Mouse (Mus musculus) liver, embryonic 16.5 days (tissue): ENCODE measurements around the gene Habp4. TPM values are rescaled to one million over a fixed set of nuclear protein-coding genes. Genes with fewer than 3 reads are reported as not detected.
A peak's percentile ranks its signal among the peaks of the same experiment; 100 is the strongest.

Source experiments
- ATAC-seq: fragments of 200-750 bp; cut with Nextera tagmentation; 2 replicates; pipeline ENCODE4 v1.8.0; 2017; ENCODE audit warnings: low read depth, mild to moderate bottlenecking, moderate number of reproducible peaks, moderate library complexity
- H3K27ac ChIP-seq: fragments of 300-500 bp; sonication (generic); 2 replicates; pipeline ENCODE4 v1.5.1; 2014; ENCODE audit warnings: mild to moderate bottlenecking, low read length
- H3K27me3 ChIP-seq: fragments of 300-500 bp; sonication (generic); 2 replicates; pipeline ENCODE4 v1.6.1; 2014; ENCODE audit warnings: low read depth, low read length, mixed read lengths; ENCODE audit not compliant: control insufficient read depth, insufficient read depth
- H3K36me3 ChIP-seq: fragments of 300-500 bp; sonication (generic); 2 replicates; pipeline ENCODE4 v1.6.1; 2014; ENCODE audit warnings: mild to moderate bottlenecking; ENCODE audit not compliant: control insufficient read depth, insufficient read depth
- H3K4me1 ChIP-seq: fragments of 300-500 bp; sonication (generic); 2 replicates; pipeline ENCODE4 v1.6.1; 2014; ENCODE audit warnings: low read depth, low read length, mixed read lengths; ENCODE audit not compliant: control insufficient read depth
- H3K4me2 ChIP-seq: fragments of 300-500 bp; sonication (generic); 2 replicates; pipeline ENCODE4 v1.6.1; 2014; ENCODE audit warnings: low read depth, low read length, mixed read lengths
- H3K4me3 ChIP-seq: fragments of 300-500 bp; sonication (generic); 2 replicates; pipeline ENCODE4 v1.5.1; 2014; ENCODE audit warnings: low read depth, mild to moderate bottlenecking, low read length
- H3K9ac ChIP-seq: fragments of 300-500 bp; sonication (generic); 2 replicates; pipeline ENCODE4 v1.6.1; 2014; ENCODE audit warnings: low read depth, low read length
- H3K9me3 ChIP-seq: fragments of 300-500 bp; sonication (generic); replicated peaks from 2 replicates; pipeline ENCODE4 v1.6.1; 2016; ENCODE audit warnings: low read length; ENCODE audit not compliant: control insufficient read depth
- WGBS: fragments of 180-500 bp; shearing (Covaris S2); extraction: QIAGEN DNeasy Blood & Tissue Kit; methylation state at CpG from one replicate; pipeline ENCODE4 v1.1.7; 2014; ENCODE audit not compliant: insufficient replicate concordance; 5-methylcytosine and 5-hydroxymethylcytosine counted together
- polyA plus RNA-seq: library from polyadenylated mRNA; unstranded; fragments of >200 nt; fragmentation: Nextera tagmentation; extraction: Ambion mirVana; gene quantifications from 2 replicates; pipeline ENCODE4 v1.2.1, GENCODE M21; 2015

Gene Habp4
- polyA plus RNA-seq, 1 experiment from 2014 or later: 10.3 TPM

DNA sequence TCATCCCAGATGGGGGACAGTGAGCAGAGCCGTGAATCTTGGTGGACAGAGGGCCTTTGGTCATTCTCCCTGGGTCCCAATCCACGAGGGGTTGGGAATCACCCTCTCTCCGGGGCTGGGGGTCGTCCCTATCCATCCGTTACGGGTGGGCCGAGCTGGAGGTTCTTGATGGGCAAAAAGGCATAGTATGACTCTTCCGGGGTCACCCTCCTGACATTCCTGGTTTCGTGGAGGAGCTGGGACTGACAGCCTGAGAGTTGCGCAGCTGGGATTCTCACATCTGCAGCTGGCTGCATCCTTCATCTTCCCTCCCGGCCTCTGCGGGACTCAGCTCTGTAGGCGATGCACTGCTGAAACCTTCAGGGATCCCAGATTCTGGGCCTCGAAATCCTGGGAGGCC, 1.0 kb downstream of the Habp4 start:
- Histone ChIP-seq H3K4me2 (peak overlapping the region; percentile 99), H3K4me3 (peak overlapping the region; percentile 69), H3K27me3 (peaks cover 9% of the 10 kb centered on the region), H3K4me1 (peaks cover 13% of the 10 kb centered on the region), H3K27ac (no peak overlapping the region; the same call in 1 of the 2 replicates), H3K9me3 (no peaks in the 10 kb centered on the region), H3K9ac (peak overlapping the region; percentile 79), H3K36me3 (no peaks in the 10 kb centered on the region)
- 13% methylated on average over 14 of the region's 14 CpGs for WGBS
- no peak for ATAC-seq

DNA sequence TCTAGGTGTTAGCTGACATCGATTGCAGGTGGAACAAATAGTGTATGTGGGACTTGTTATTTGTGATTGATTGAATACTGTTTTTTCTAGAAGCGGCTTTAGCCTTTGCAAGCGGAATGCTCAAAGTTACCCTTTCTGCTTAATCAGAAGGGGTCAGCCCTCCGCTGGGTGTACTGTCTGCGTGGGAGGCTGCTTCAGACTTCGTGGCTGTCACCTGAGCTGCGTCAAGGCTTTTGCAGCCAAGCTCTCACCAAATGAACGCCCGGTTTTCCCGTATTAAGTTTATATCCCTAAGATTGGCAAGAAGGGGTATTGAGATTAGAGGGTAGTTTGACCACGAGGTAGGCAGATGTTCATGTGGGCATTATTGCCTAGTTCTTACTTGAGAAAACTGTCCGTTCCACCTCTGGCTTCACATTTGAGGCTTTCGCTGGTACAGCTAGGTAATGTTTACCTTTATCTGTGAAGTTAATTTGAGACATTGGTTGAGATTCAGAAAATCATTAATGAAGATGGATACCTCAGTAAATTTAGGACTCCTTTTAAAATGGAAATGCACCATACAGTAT, 1.6 kb downstream of the Habp4 start:
- Histone ChIP-seq H3K27me3 (peaks cover 9% of the 10 kb centered on the region), H3K4me3 (peak overlapping the region; percentile 69), H3K36me3 (no peaks in the 10 kb centered on the region), H3K4me2 (peak overlapping the region; percentile 99), H3K27ac (no peak overlapping the region), H3K9me3 (no peaks in the 10 kb centered on the region), H3K4me1 (peaks cover 13% of the 10 kb centered on the region), H3K9ac (no peak overlapping the region)
- 52% methylated on average over 13 of the region's 13 CpGs for WGBS
- no peak for ATAC-seq

DNA sequence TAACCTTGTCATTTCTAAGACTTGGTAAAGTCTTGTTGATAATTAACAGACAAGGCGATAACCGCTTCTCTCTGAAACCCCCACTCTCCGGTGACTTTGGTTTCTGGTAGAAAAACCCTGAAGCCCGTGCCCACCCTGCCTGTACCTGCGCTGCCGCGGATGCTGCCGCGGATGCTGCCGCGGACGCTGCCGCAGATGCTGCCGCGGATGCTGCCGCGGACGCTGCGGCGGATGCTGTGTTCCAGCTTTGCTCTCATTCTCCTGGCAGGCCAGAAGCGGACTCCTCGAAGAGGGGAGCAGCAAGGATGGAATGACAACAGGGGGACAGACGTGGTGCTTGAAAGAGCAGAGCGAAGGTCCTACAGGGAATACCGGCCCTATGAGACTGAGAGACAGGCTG, 8.1 kb downstream of the Habp4 start:
- H3K36me3 ChIP-seq: no peaks in the 10 kb centered on the region
- H3K9ac ChIP-seq: no peak overlapping the region
- 91% methylated on average over 25 of the region's 25 CpGs for WGBS
- H3K27me3 ChIP-seq: no peaks in the 10 kb centered on the region
- no peak overlapping the region for H3K27ac ChIP-seq
- no peaks in the 10 kb centered on the region for H3K9me3 ChIP-seq
- no peak for ATAC-seq
- no peak overlapping the region for H3K4me2 ChIP-seq
- no peak overlapping the region for H3K4me3 ChIP-seq
- H3K4me1 ChIP-seq: no peaks in the 10 kb centered on the region

DNA sequence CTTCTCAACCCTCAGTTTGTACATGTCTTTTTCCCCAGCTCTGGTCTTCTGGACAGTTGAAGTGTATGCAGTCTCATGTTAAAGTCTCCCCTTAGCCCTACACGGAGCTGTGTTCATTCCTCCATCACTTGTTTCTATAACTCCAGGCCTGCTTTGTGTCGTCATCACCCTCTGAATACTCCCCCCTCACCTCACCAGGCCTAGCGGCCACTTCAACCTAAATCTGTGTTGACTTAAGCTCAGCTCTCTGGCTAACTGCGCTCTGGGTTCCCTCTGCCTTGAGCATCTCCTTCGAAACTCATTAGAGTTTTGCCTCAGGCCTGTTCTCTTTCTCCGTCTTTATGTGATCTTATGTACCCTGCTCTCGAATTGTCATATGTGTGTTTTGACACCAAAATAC, 16.4 kb downstream of the Habp4 start:
- no peak overlapping the region for H3K4me2 ChIP-seq
- no peak overlapping the region; the same call in 1 of the 2 replicates for H3K27ac ChIP-seq
- no peak overlapping the region for H3K9ac ChIP-seq
- WGBS: 62% methylated on average over 7 of the region's 7 CpGs
- H3K27me3 ChIP-seq: no peaks in the 10 kb centered on the region
- ATAC-seq: no peak
- peaks cover 3% of the 10 kb centered on the region for H3K4me1 ChIP-seq
- no peaks in the 10 kb centered on the region for H3K9me3 ChIP-seq
- H3K4me3 ChIP-seq: no peak overlapping the region
- H3K36me3 ChIP-seq: no peaks in the 10 kb centered on the region; the same call in 1 of the 2 replicates

DNA sequence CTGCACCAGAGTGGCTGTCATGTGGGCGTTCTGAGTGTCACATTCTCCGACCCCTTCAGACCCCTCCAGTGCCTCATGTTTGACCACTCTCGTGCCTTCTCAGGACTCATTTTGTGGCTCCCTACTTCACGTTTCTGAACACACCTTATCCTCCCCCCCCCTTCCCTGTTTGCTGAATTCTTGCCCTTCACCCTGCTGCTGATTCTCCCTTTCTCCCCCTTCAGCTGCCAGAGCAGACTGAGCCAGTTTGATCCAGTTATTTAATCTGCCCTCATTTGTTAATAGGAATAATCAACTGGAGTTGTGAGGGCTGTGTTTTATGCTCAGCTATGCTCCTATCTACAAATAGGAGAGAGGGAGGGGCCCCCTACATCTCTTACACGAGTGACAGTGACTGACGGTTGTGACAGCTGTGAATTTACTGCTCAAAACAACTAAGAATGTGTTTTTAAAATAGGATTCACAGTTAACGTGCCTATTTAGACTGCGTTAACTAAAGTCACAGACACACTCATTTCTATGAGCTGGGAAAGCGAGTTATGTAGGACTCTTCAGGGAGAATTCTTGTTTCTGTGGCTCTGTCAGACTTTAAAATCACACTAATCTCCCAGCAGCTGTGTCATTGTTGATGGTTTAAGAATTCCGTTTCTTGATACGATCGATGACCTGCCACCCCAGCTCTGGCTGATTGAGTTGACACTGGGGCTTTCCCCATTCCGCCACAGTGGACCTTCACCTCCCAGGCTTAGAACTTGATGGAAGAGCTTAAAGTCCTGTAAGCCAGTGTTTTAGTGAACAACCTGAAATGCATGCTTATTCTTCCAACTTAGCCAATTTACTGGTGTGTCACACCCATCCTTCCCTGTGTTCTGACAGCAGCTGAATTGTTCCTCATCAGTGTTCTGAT, 17.4 kb downstream of the Habp4 start:
- ATAC-seq: peak; percentile 63
- no peaks in the 10 kb centered on the region; the same call in 1 of the 2 replicates for H3K36me3 ChIP-seq

DNA sequence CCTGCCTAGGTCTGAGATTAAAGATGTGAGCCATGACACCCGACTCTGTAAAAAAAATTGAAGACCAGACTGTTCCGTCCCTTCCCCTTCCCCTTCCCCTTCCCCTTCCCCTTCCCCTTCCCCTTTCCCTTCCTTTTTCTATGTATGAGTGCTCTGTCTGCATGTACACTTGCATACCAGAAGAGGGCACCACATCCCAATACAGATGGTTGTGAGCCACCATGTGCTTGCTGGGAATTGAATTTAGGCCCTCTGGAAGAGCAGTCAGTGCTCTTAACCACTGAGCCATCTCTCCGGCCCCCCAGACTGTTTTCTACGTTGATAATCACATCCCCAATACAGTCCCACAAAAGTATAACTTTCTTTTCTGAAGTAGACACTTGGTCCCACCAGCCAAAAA, 18.7 kb downstream of the Habp4 start:
- Histone ChIP-seq H3K27me3 (no peaks in the 10 kb centered on the region), H3K27ac (peak overlapping the region; percentile 41; the same call in 1 of the 2 replicates), H3K4me2 (no peak overlapping the region), H3K4me1 (peaks cover 3% of the 10 kb centered on the region), H3K9ac (no peak overlapping the region), H3K36me3 (no peaks in the 10 kb centered on the region; the same call in 1 of the 2 replicates), H3K9me3 (no peaks in the 10 kb centered on the region), H3K4me3 (no peak overlapping the region)
- 61% methylated on average over 4 of the region's 4 CpGs for WGBS
- ATAC-seq: no peak

More for the DNA sequence above, 17.4 kb downstream of the Habp4 start:
- Histone ChIP-seq H3K4me1 (peaks cover 3% of the 10 kb centered on the region), H3K9ac (no peak overlapping the region), H3K4me2 (no peak overlapping the region), H3K4me3 (no peak overlapping the region), H3K27me3 (no peaks in the 10 kb centered on the region), H3K9me3 (no peaks in the 10 kb centered on the region), H3K27ac (peak overlapping the region; percentile 69)
- WGBS: 63% methylated on average over 13 of the region's 13 CpGs

DNA sequence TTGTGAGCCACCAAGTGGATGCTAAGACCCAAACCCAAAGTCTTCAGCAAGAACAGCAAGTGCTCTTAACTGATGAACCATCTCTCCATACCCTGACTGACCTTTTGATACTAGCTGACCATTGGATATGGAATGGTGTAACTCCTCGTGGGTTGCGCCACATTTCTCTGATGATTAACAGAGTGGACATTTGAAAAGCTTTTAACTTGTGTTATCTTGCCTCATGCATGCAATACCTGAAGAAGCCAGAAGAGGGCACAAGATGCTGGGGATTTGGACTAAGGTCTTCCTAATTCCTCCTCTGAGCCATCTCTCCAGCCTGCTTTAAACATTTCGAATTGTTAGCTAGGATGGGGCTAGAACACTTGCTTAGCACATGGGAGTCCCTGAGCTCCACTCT, 19.3 kb downstream of the Habp4 start:
- Histone ChIP-seq H3K36me3 (no peaks in the 10 kb centered on the region; the same call in 1 of the 2 replicates), H3K4me3 (no peak overlapping the region), H3K9ac (no peak overlapping the region), H3K4me1 (peaks cover 3% of the 10 kb centered on the region), H3K4me2 (no peak overlapping the region), H3K9me3 (no peaks in the 10 kb centered on the region), H3K27me3 (no peaks in the 10 kb centered on the region), H3K27ac (peak overlapping the region; percentile 41; the same call in 1 of the 2 replicates)
- 54% methylated on average over 3 of the region's 3 CpGs for WGBS
- peak; percentile 64 for ATAC-seq

DNA sequence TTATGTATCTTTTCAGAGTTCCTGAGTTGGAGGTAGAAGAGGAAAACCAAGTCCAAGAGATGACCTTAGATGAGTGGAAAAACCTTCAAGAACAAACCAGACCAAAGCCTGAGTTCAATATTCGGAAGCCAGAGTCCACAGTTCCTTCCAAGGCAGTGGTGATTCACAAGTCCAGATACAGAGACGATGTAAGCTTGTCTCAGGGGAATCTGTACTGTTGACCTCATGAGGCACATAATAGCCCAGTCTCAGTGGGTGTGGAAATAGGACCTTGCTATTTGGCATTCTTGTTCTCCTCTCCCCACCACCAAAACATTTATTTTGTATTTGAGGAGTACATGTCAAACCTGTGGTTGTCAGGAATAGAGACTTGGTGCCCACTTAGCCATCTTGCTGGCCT, 20.5 kb downstream of the Habp4 start:
- H3K4me3 ChIP-seq: no peak overlapping the region
- H3K36me3 ChIP-seq: no peaks in the 10 kb centered on the region; the same call in 1 of the 2 replicates
- H3K9me3 ChIP-seq: no peaks in the 10 kb centered on the region
- no peak overlapping the region for H3K27ac ChIP-seq
- peaks cover 3% of the 10 kb centered on the region for H3K4me1 ChIP-seq
- ATAC-seq: no peak
- no peaks in the 10 kb centered on the region for H3K27me3 ChIP-seq
- H3K4me2 ChIP-seq: no peak overlapping the region
- H3K9ac ChIP-seq: no peak overlapping the region
- WGBS: 63% methylated on average over 2 of the region's 2 CpGs

DNA sequence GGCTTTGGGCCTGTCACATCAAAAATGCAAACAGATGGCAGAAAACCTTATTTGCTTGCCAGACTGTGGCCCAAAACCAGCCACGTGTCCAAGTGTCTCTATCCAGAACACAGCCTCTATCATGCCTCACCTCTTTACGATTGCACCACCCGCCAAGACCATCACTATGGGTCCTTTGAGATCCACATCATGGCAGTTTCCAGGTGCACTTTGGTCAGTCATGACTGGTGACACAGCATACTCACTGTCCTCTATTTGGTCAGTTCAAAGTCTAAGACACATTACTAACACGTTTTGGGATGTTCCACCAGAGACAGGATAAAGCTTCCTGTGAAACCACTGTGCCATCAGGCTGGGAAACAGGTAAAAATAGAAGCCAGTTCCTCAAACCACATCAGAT, 22.0 kb downstream of the Habp4 start:
- Histone ChIP-seq H3K27me3 (no peaks in the 10 kb centered on the region), H3K9ac (no peak overlapping the region), H3K36me3 (no peaks in the 10 kb centered on the region), H3K9me3 (no peaks in the 10 kb centered on the region), H3K27ac (no peak overlapping the region; the same call in 1 of the 2 replicates), H3K4me2 (no peak overlapping the region), H3K4me3 (no peak overlapping the region), H3K4me1 (no peaks in the 10 kb centered on the region; the same call in none of the 2 replicates)
- ATAC-seq: peak; percentile 60
- 60% methylated on average over 4 of the region's 4 CpGs for WGBS
